22 mouse cellular contexts compared by ENCODE assay signal in genomic region chr12:112158784-112159183, GRCm38 (mm10).
"Had no signal": no experiment of that assay in that cellular context is flagged by ENCODE, and none has a peak within 500 bp of the region (broad histone marks: within the 10 kb centered on the region; RNA-seq: fewer than 3 reads in every experiment).

No protein-coding gene starts in this region.

- H3K4me3 ChIP-seq: kidney, embryonic 15.5 days; layer of hippocampus, adult 2 months; limb, embryonic 10.5 days; limb, embryonic 13.5 days; liver, embryonic 12.5 days; liver, embryonic 15.5 days; lung, embryonic 15.5 days; midbrain, embryonic 12.5 days; midbrain, embryonic 15.5 days; myocyte; neural tube, embryonic 13.5 days; stomach, embryonic 15.5 days had no signal

- H3K36me3 ChIP-seq: liver, embryonic 12.5 days; liver, embryonic 15.5 days; lung, embryonic 15.5 days; midbrain, embryonic 15.5 days; stomach, embryonic 15.5 days had no signal

- ATAC-seq: liver, embryonic 12.5 days; midbrain, embryonic 15.5 days had no signal

- H3K27me3 ChIP-seq: limb, embryonic 13.5 days; liver, embryonic 12.5 days; liver, embryonic 15.5 days; lung, embryonic 15.5 days; midbrain, embryonic 15.5 days; stomach, embryonic 15.5 days had no signal

- H3K9ac ChIP-seq: kidney, embryonic 15.5 days; limb, embryonic 13.5 days; liver, embryonic 12.5 days; liver, embryonic 15.5 days; lung, embryonic 15.5 days; midbrain, embryonic 12.5 days; midbrain, embryonic 15.5 days; neural tube, embryonic 13.5 days; stomach, embryonic 15.5 days had no signal

- H3K9me3 ChIP-seq: kidney, embryonic 15.5 days; limb, embryonic 10.5 days; limb, embryonic 13.5 days; liver, embryonic 12.5 days; liver, embryonic 15.5 days; lung, embryonic 15.5 days; midbrain, embryonic 12.5 days; midbrain, embryonic 15.5 days; neural tube, embryonic 13.5 days; stomach, embryonic 15.5 days had no signal

- H3K4me2 ChIP-seq: kidney, embryonic 15.5 days; limb, embryonic 13.5 days; liver, embryonic 12.5 days; liver, embryonic 15.5 days; lung, embryonic 15.5 days; midbrain, embryonic 12.5 days; midbrain, embryonic 15.5 days; neural tube, embryonic 13.5 days; stomach, embryonic 15.5 days had no signal

- DNase-seq: kidney, postnatal 10 days; layer of hippocampus, adult 9-11 months; liver; lung, adult 18-20 months; lung, postnatal 10 days; lung, postnatal 36 days; retina, postnatal 1 day; right cerebral cortex, postnatal 25 days; spleen, adult 18-20 months; thymus, postnatal 25 days had no signal

- H3K4me1 ChIP-seq: liver, embryonic 15.5 days had no signal

- H3K27ac ChIP-seq: kidney, embryonic 15.5 days; layer of hippocampus, adult 2 months; limb, embryonic 10.5 days; limb, embryonic 13.5 days; liver, embryonic 12.5 days; liver, embryonic 15.5 days; lung, embryonic 15.5 days; midbrain, embryonic 12.5 days; midbrain, embryonic 15.5 days; neural tube, embryonic 13.5 days; stomach, embryonic 15.5 days had no signal
